Mouse (Mus musculus) megakaryocyte, embryonic 14.5 days (primary cell): ENCODE measurements at regions not wholly inside any gene's neighbourhood (a gene's known extent, or its start where the extent isn't known, plus 50 kb on each side); places are given as distances from the start of the nearest gene placed in this dataset.

Source experiments
- FLI1 ChIP-seq: IDR thresholded peaks from 2 replicates; pipeline ENCODE4 v1.6.1; 2012; ENCODE audit warnings: low read length, inconsistent platforms, mixed read lengths
- GATA1 ChIP-seq: IDR thresholded peaks from 3 replicates; pipeline ENCODE4 v1.6.1; 2012; ENCODE audit warnings: mixed read lengths, low read length, inconsistent platforms, borderline replicate concordance

GRCm38 (mm10) chr5:64505835-64506600, 297.2 kb upstream of the Klf3 start:
- TF ChIP-seq GATA1, result no peak
- no peak for TF ChIP-seq FLI1
